Mouse (Mus musculus) monocyte, adult 5-6 weeks (primary cell): Measurements from ENCODE around the gene Eomes. TPM values are rescaled to one million over a fixed set of nuclear protein-coding genes. Genes with fewer than 3 reads are reported as not detected.

Experiments
- ATAC-seq: fragments of 153-309, 156-312 bp; replicated peaks from 2 replicates; pipeline ENCODE4 v1.8.0; 2017; ENCODE audit warnings: mild to moderate bottlenecking; ENCODE audit not compliant: low TSS enrichment, insufficient number of reproducible peaks, severe bottlenecking, poor library complexity, low FRiP score
- total RNA-seq: library from RNA; stranded (forward); fragments of 200-1000, 200-491, 200-594 nt; gene quantifications from 3 replicates; pipeline ENCODE4 v1.2.3, GENCODE M21; 2017

The Eomes gene
- total RNA-seq, 1 experiment from 2014 or later: 48.0 TPM

GRCm38 (mm10) chr9:118510941-118511690 is 33.1 kb downstream of the Eomes start:
- ATAC-seq: no peak

GRCm38 (mm10) chr9:118512681-118513233 is 34.7 kb downstream of the Eomes start:
- ATAC-seq: no peak

- ATAC-seq: no peak
Measured at GRCm38 (mm10) chr9:118515476-118515875, 37.5 kb downstream of the Eomes start.

- ATAC-seq: no peak
Measured at GRCm38 (mm10) chr9:118516162-118516561, 38.1 kb downstream of the Eomes start.

- ATAC-seq: no peak
Measured at GRCm38 (mm10) chr9:118517619-118518018, 39.6 kb downstream of the Eomes start.

- ATAC-seq: peak; percentile 50; the same call in 1 of the 2 replicates
Measured at GRCm38 (mm10) chr9:118519101-118519500, 41.1 kb downstream of the Eomes start.

GRCm38 (mm10) chr9:118520011-118520410 is 42.0 kb downstream of the Eomes start:
- ATAC-seq: no peak

GRCm38 (mm10) chr9:118520858-118521257 is 42.8 kb downstream of the Eomes start:
- ATAC-seq: no peak

- no peak for ATAC-seq
Measured at GRCm38 (mm10) chr9:118521659-118522058, 43.6 kb downstream of the Eomes start.

- no peak for ATAC-seq
Measured at GRCm38 (mm10) chr9:118523738-118524137, 45.7 kb downstream of the Eomes start.

- no peak for ATAC-seq
Measured at GRCm38 (mm10) chr9:118527056-118527455, 49.0 kb downstream of the Eomes start.

GRCm38 (mm10) chr9:118529783-118530182 is 51.8 kb downstream of the Eomes start:
- ATAC-seq: no peak

- no peak for ATAC-seq
Measured at GRCm38 (mm10) chr9:118530679-118531078, 52.7 kb downstream of the Eomes start.

GRCm38 (mm10) chr9:118532516-118533205 is 54.6 kb downstream of the Eomes start:
- ATAC-seq: no peak

Other genes starting within 250 kb of the Eomes start
- 97.5 to 187 TPM (median 99.7 TPM) in 3 replicates for gene Golga4, start 28.1 kb downstream of the Eomes start, total RNA-seq
- gene Itga9, start 128.5 kb downstream of the Eomes start, total RNA-seq: 0.10 to 3.6 TPM in 2 of 3 replicates, not detected in the other